Mouse (Mus musculus): ENCODE measurements around the gene Pcdh17. TPM values are rescaled to one million over a fixed set of nuclear protein-coding genes. Genes with fewer than 3 reads are reported as not detected.

Gene Pcdh17
- 10 to 100 TPM; 30.6 to 37.8 (median 32.7) TPM for total RNA-seq (2022)

GRCm38 (mm10) chr14:84443288-84443686 is at the start of gene Pcdh17:
Pcdh17 (plus strand) TSS chr14:84443563.
- DNase-seq (ENCODE audit: low spot score in 2 of 2): peak; percentile 95 to 96

DNA sequence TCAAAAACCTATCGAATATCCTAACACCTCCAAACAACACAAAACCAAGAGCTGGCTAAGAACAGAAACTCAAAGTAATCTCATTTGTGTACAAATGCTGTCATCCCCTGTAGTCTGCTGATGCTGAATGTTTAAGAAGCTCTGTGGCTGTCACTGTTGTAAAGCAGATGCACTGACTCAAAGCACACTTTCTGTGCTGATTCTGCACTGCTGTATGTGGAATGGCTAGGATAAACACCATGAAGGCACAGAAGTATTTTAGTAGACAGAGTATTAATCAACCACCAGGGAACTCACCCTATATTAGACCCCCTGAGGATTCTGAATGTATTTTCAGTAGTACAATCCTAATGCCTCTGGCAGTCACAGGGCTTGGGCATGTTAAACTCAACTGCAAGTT is 46.2 kb upstream of the Pcdh17 start:
- DNase-seq (ENCODE audit: low spot score in 2 of 2): no peak

DNA sequence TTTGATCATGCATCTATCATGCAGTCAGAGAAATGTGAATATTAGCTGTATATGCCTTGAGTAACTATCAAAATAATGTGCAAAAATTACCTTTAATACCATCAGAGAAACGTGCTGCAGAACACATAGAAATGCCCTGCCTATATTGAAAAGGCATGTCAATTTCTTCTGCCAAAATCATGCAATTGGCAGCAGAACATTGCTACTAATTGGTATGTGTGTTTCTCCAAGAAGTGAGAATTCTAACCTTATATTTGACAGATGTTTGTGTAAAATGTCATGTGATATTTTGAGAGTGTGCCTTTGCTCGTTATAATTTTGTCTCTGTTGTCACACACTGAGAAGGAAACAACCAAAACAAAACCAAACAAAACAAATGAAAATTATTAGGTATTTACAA is 18.6 kb upstream of the Pcdh17 start:
- DNase-seq (ENCODE audit: low spot score in 2 of 2): no peak

DNA sequence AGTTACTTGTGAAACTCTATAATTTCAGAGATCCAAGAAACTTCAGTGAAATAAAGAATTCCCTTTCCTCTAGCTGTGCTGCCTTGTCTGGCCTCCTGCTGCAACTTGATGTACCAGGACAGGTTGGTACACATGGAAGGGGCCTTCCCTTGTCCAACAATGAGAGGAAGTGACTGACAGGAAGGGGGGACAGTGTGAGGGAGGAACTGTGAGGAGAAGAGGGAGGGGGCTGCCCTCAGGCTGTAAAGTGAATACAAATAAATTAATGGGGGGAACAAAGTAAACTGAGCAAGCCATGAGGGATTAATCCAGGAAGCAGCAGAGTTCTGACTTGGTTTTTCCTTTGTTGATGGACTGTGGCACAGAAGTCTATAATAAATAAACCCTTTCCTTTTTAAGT is 16.7 kb upstream of the Pcdh17 start:
- no peak for DNase-seq (ENCODE audit: low spot score in 2 of 2)

DNA sequence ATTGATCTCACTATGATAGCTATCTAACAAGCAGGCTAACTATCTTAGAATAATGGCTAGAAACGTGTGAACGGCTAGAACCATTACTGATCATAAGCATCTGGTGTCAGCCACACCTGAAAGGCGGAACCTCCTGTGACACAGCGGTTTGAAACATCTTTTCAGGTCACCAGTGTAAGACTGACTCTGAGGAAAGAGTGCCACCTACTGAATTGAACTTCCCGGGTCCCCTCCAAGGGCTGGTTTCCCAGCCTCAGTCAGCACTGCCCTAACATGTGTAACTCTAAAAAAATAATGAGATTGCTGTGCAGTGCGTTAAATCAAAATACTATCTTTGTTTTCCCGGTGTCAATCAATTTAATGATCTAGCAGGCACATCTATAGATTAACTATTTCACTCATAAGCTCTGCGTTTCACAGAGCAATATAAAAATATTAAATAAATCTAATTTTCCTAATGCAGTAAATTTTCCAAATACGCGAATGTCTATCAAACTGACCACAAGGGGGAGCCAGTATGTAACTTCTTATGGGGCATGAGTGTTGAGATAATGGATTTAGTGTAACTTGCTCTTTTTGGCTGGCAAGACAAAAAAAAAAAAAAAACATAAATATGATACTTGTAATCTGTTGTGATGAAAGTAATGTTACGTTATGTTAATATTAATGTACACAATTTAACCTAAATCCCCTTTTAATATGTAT is 5.1 kb upstream of the Pcdh17 start:
- DNase-seq (ENCODE audit: low spot score in 2 of 2): no peak

DNA sequence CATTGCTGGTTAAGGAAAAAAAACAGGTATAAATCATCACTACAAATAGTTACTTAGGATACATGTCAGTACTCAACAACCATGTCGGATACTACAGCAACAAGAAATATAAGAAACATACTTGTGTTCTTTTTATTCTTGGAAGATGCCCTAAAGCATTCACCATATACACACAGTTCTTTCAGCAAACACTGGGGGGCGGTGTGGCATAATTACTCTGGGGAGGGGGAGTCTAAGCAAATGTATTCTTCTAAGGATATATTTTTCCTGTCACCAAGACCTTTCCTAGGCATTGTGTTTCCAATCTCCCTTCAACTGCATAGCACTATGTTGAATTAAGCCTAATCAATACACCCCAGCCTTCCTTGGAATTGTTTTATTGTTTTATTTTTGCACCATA is 2.5 kb upstream of the Pcdh17 start:
- DNase-seq (ENCODE audit: low spot score in 2 of 2): peak in 1 of 2 experiments; percentile 7

DNA sequence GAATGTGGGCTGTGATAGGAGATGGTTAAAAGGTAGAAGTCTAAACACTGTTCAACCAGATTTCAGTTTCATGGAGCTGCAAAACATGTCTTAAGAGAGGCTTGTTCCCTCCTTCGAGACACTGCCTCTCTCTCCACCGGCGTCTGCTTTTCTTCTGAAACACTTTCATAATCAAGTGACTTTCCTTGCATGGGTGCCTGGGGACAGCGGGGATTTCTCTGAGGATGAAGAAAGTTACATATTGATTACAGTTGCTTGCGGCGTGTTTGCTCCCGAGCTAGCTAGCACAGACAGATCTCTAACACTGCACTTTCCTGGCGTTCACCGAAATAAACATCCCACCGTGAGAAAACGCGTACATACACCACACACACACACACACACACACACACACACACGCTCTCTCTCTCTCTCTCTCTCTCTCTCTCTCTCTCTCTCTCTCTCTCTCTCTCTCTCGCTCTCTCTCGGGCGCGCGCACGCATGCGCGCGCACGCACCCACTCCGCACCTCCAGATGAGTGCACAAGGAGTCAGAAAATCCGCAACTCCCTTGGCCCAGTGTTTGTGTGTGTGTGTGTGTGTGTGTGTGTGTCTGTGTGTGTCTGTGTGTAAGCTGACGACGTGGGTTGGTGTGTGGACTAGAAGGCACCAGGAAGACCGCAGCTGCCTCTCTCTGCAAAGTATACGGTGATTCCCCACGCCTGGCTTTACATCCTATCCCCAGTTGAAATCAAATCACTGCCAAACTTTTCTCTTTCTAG is 655 bp upstream of the Pcdh17 start:
- peak; percentile 36 to 41 for DNase-seq (ENCODE audit: low spot score in 2 of 2)

GRCm38 (mm10) chr14:84443761-84444160 is 398 bp downstream of the Pcdh17 start:
- no peak for DNase-seq (ENCODE audit: low spot score in 2 of 2)

DNA sequence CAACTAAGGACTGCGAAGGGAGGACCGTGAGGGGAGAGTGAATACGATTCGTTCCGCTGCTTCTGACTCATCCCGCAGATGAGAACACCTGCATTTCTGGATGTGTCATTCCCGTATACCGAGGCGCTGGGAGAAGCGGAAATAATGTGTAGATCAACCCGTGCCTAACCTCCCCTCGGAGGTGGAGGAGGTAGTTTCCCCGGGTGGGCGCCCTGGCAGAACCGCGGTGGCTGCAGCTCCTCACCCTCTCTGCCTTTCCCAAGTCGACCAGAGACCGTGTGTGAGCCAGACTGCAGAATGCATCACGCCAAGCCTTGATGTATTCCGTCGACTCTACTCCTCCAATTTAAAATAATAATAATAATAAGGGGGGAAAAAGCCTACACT is 906 bp downstream of the Pcdh17 start:
- DNase-seq (ENCODE audit: low spot score in 2 of 2): peak; percentile 35 to 44

DNA sequence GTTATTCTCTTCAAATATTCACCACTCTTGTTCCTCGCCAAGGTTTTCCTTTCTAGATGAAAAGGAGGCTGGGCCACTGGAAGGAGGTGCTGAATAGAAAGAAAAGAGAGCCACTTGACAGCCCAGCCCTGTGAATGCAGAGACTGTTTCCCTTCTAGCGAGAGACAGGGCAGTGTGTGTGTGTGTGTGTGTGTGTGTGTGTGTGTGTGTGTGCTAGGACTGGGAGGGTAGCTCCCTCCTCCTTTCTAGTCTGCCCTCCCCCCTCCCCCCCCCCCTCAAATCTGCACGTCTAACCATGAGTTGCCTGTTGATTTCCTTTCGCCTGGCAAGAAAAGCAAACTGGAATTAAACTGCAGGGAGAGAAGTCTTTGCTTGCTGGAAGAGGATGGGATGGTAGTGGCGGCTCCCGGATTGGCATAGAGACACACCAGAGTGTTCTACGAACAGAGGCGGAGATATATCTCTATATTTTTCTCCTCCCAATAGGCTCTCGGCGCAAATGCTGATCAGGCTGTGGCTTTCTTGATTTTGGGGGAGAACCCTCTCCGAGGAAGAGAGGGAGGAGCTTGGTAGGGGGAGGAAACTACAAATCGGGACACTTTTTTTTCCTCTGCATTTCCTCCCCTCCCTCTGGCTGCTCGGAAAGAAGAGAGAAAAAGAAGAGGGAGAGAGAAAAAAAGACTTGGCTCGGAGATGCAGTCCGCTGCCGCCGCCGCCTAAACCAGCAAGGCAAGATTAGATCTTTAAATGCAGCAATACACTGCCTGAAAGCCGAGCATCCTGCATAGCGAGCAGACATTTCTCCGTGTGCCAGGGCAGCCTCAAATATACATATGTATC is 1.5 kb downstream of the Pcdh17 start:
- peak; percentile 42 to 43 for DNase-seq (ENCODE audit: low spot score in 2 of 2)

GRCm38 (mm10) chr14:84445503-84446410 is 2.4 kb downstream of the Pcdh17 start:
- DNase-seq (ENCODE audit: low spot score in 2 of 2): peak; percentile 51 to 53

- DNase-seq (ENCODE audit: low spot score in 2 of 2): peak in 1 of 2 experiments; percentile 22
These were observed 3.1 kb downstream of the Pcdh17 start for GRCm38 (mm10) chr14:84446411-84446915.

DNA sequence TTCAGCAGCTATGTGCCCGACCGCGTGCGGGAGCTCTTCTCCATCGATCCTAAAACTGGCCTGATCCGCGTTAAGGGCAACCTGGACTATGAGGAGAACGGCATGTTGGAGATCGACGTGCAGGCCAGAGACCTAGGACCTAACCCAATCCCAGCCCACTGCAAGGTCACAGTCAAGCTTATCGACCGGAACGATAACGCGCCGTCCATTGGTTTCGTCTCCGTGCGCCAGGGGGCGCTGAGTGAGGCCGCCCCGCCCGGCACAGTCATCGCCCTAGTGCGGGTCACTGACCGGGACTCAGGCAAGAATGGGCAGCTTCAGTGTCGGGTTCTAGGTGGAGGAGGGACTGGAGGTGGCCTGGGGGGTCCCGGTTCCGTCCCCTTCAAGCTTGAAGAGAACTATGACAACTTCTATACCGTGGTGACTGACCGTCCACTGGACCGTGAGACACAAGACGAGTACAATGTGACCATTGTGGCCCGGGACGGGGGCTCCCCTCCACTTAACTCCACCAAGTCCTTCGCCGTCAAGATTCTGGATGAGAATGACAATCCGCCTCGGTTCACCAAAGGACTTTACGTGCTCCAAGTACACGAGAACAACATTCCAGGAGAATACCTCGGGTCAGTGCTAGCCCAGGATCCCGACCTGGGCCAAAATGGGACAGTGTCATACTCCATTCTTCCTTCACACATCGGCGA is 3.7 kb downstream of the Pcdh17 start:
- DNase-seq (ENCODE audit: low spot score in 2 of 2): peak; percentile 20 to 63

DNA sequence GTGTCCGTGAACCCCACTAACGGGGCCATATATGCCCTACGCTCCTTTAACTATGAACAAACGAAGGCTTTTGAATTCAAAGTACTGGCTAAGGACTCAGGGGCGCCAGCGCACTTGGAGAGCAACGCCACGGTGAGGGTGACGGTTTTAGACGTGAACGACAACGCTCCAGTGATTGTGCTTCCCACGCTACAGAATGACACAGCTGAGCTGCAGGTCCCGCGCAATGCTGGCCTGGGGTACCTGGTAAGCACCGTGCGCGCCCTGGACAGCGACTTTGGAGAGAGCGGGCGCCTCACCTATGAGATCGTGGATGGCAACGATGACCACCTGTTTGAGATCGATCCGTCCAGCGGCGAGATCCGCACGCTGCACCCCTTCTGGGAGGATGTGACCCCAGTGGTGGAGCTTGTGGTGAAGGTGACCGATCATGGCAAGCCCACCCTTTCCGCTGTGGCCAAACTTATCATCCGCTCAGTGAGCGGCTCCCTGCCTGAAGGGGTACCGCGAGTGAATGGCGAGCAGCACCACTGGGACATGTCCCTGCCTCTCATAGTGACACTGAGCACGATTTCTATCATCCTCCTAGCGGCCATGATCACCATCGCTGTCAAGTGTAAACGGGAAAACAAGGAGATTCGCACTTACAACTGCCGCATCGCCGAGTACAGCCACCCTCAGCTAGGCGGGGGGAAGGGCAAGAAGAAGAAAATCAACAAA is 4.5 kb downstream of the Pcdh17 start:
- peak; percentile 22 to 50 for DNase-seq (ENCODE audit: low spot score in 2 of 2)

DNA sequence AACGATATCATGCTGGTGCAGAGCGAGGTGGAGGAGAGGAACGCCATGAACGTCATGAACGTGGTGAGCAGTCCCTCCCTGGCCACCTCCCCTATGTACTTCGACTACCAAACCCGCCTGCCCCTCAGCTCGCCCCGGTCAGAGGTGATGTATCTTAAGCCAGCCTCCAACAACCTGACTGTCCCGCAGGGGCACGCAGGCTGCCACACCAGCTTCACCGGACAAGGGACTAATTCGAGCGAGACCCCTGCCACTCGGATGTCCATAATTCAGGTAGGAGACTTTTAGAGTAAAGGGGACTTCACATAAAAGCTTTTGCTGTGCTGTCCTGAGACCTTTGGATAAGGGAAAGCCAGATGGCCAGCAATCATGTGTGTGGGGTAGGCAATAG is 5.0 kb downstream of the Pcdh17 start:
- DNase-seq (ENCODE audit: low spot score in 2 of 2): peak in 1 of 2 experiments; percentile 21

- no peak for DNase-seq (ENCODE audit: low spot score in 2 of 2)
These were observed 10.9 kb downstream of the Pcdh17 start for GRCm38 (mm10) chr14:84454074-84454845.

DNA sequence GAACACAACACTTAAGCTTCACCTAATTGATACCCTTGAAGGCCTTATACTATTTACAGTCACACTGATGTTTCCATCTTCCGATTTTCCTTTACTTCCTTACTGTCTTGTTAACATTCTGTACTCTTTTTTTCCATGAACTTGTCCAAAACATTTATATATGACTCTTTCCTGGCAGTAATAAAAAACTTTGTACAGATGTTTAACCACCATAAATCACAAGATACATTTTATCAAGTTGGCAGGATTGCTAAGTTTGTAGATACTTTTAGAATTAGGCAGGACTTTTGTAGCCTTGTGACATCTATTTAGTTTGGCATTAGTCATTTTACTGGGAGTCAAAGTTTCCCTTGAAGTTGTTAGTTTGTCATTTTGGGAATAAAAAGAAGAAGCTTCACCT is 32.1 kb downstream of the Pcdh17 start:
- DNase-seq (ENCODE audit: low spot score in 2 of 2): no peak

GRCm38 (mm10) chr14:84476336-84476735 is 33.0 kb downstream of the Pcdh17 start:
- DNase-seq (ENCODE audit: low spot score in 2 of 2): no peak

GRCm38 (mm10) chr14:84476906-84477305 is 33.5 kb downstream of the Pcdh17 start:
- no peak for DNase-seq (ENCODE audit: low spot score in 2 of 2)

All from left cerebral cortex, adult 8-10 months (tissue).